Mouse (Mus musculus): ENCODE measurements around the gene P4ha1. TPM values are rescaled to one million over a fixed set of nuclear protein-coding genes. Genes with fewer than 3 reads are reported as not detected.

P4ha1 gene
- polyA plus RNA-seq, 1 experiment, result 7.1 TPM

DNA sequence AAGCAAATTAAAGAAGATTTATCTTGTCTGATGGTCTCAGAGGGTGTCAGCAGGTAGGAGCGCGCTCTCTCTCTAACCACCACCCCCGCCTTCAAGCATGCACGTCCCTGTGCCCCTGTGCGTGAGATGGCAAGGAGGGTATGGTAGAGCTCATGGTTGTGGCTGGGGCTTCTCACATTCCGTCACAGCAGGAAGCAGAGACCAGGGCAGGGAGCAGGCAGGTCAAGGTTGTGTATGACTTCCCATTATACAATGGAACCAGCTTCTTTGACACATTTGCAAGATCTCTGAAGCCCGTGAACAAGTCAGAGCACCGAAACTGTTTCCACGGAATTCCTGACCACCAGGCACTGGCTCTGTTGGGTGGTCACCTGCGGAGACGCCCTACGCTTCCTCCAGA, 87.2 kb downstream of the P4ha1 start:
- no peak for DNase-seq (ENCODE audit: low read depth in 1 of 2, low spot score in 2 of 2)
- H3K4me1 ChIP-seq (ENCODE audit: control insufficient read depth, insufficient read depth, insufficient read length), result no peaks in the 10 kb centered on the region
- 78% methylated on average over 12 of the region's 12 CpGs for WGBS
- H3K4me3 ChIP-seq (ENCODE audit: extremely low read depth, insufficient read depth, insufficient read length), result no peak overlapping the region
- TF ChIP-seq POLR2A (IDR thresholded peaks at IDR 0.05; ENCODE audit: low read depth, low read length), result no peak
- no peak for TF ChIP-seq CTCF (IDR thresholded peaks at IDR 0.05; ENCODE audit: extremely low read depth, insufficient read depth, insufficient read length, insufficient replicate concordance)
- H3K27ac ChIP-seq (ENCODE audit: insufficient read depth, low read length), result no peak overlapping the region
- no peaks in the 10 kb centered on the region for H3K27me3 ChIP-seq (ENCODE audit: control insufficient read depth, insufficient read depth, low read length)
- no peaks in the 10 kb centered on the region for H3K36me3 ChIP-seq (ENCODE audit: control insufficient read depth, insufficient read depth, low read length)

DNA sequence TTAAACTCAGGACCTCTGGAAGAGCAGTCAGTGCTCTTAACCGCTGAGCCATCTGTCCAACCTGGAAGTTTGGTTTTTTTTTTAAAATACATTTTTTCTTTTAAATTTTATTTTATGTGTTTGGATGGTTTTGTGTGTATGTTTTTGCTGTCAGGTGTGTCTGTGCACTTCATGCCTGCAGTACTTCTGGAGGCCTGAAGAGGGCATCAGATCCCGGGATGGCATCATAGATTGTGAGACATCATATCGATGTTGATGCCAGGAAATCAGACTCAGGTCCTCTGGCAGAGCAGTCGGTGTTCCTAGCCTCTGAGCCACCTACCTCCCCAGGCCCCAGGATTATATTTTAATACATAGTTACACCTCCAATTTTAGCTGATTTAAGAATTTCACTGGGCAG, 90.6 kb downstream of the P4ha1 start:
- H3K27me3 ChIP-seq (ENCODE audit: control insufficient read depth, insufficient read depth, low read length), result no peaks in the 10 kb centered on the region
- no peak for TF ChIP-seq POLR2A (IDR thresholded peaks at IDR 0.05; ENCODE audit: low read depth, low read length)
- no peak for DNase-seq (ENCODE audit: low read depth in 1 of 2, low spot score in 2 of 2)
- H3K4me1 ChIP-seq (ENCODE audit: control insufficient read depth, insufficient read depth, insufficient read length), result no peaks in the 10 kb centered on the region
- no peak overlapping the region for H3K27ac ChIP-seq (ENCODE audit: insufficient read depth, low read length)
- no peak overlapping the region for H3K4me3 ChIP-seq (ENCODE audit: extremely low read depth, insufficient read depth, insufficient read length)
- H3K36me3 ChIP-seq (ENCODE audit: control insufficient read depth, insufficient read depth, low read length), result no peaks in the 10 kb centered on the region
- 87% methylated on average over 4 of the region's 4 CpGs for WGBS

DNA sequence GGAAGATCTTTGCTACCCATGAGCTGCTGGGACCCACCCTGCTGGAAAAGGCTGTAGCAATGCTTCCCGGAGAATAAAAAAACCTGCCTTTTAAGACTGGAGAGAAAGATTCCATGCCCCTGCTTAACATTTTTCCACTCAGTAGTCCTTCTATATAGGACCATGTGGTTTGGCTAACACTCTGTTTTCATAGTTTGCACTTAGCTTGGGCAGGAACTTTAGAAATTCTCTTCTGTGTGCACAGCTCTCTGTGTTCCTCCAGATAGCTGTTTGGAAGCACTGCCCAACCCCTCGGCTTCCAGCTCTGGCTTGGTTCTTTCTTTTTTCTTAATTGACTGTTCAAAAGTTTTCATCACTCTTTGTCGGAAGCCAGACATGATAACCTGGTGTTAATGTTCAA, 93.5 kb downstream of the P4ha1 start:
- H3K4me3 ChIP-seq (ENCODE audit: extremely low read depth, insufficient read depth, insufficient read length), result no peak overlapping the region
- TF ChIP-seq POLR2A (IDR thresholded peaks at IDR 0.05; ENCODE audit: low read depth, low read length), result no peak
- TF ChIP-seq CTCF (IDR thresholded peaks at IDR 0.05; ENCODE audit: extremely low read depth, insufficient read depth, insufficient read length, insufficient replicate concordance), result no peak
- H3K27ac ChIP-seq (ENCODE audit: insufficient read depth, low read length), result no peak overlapping the region
- no peak for DNase-seq (ENCODE audit: low read depth in 1 of 2, low spot score in 2 of 2)
- H3K27me3 ChIP-seq (ENCODE audit: control insufficient read depth, insufficient read depth, low read length), result no peaks in the 10 kb centered on the region
- 88% methylated on average over 3 of the region's 3 CpGs for WGBS
- no peaks in the 10 kb centered on the region for H3K36me3 ChIP-seq (ENCODE audit: control insufficient read depth, insufficient read depth, low read length)
- no peaks in the 10 kb centered on the region for H3K4me1 ChIP-seq (ENCODE audit: control insufficient read depth, insufficient read depth, insufficient read length)

DNA sequence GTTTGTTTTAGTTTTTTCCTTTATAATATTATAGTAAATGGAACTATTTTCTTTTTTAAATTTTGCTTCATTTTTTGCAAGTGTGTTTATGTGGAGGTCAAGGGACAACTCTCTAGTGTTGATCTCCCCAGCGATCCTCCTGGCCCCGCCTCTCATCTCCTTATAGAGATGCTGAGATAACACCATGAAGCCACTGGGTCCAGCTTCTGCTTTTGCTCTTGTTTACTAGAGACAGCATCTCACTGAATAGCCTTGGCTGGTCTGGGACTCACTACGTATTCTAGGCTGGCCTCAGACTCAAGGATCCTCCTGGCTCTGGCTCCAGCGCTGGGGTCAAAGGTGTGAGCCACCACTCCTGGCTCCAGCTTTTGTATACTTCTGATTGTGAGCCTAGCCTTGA, 96.4 kb downstream of the P4ha1 start:
- no peak overlapping the region for H3K27ac ChIP-seq (ENCODE audit: insufficient read depth, low read length)
- TF ChIP-seq CTCF (IDR thresholded peaks at IDR 0.05; ENCODE audit: extremely low read depth, insufficient read depth, insufficient read length, insufficient replicate concordance) (no peak), POLR2A (IDR thresholded peaks at IDR 0.05; ENCODE audit: low read depth, low read length) (no peak)
- no peaks in the 10 kb centered on the region for H3K36me3 ChIP-seq (ENCODE audit: control insufficient read depth, insufficient read depth, low read length)
- H3K27me3 ChIP-seq (ENCODE audit: control insufficient read depth, insufficient read depth, low read length), result no peaks in the 10 kb centered on the region
- 73% methylated on average over 4 of the region's 4 CpGs for WGBS
- H3K4me3 ChIP-seq (ENCODE audit: extremely low read depth, insufficient read depth, insufficient read length), result no peak overlapping the region
- DNase-seq (ENCODE audit: low read depth in 1 of 2, low spot score in 2 of 2), result no peak
- H3K4me1 ChIP-seq (ENCODE audit: control insufficient read depth, insufficient read depth, insufficient read length), result no peaks in the 10 kb centered on the region

Other genes with a start within 250 kb of the P4ha1 start
- gene Sept10, start 101.4 kb upstream of the P4ha1 start, polyA plus RNA-seq (2012; rRNA removed), result 1.4 and 2.0 TPM in 2 replicates
- gene Sowahc, start 101.3 kb upstream of the P4ha1 start, polyA plus RNA-seq (2012; rRNA removed), result 2.5 and 3.4 TPM in 2 replicates
- gene Gm10273, start 72.3 kb downstream of the P4ha1 start, polyA plus RNA-seq (2012; rRNA removed), result 1.7 and 2.5 TPM in 2 replicates
- gene Pla2g12b, start 80.4 kb downstream of the P4ha1 start, polyA plus RNA-seq (2012; rRNA removed), result not detected in 2 replicates
- gene Oit3, start 118.5 kb downstream of the P4ha1 start, polyA plus RNA-seq (2012; rRNA removed), result 4.7 and 5.2 TPM in 2 replicates

All from spleen, adult 2 months (tissue).